Mouse (Mus musculus): ENCODE measurements around the gene Pou3f1.

- TF ChIP-seq CTCF (IDR thresholded peaks at IDR 0.05; ENCODE audit: extremely low read depth, insufficient read depth, low read length) (peak; percentile 71), POLR2A (IDR thresholded peaks at IDR 0.05; ENCODE audit: extremely low read depth, insufficient read depth, low read length) (no peak)
Observed at GRCm38 (mm10) chr4:124675037-124675436, 18.4 kb downstream of the Pou3f1 start.
